Mouse (Mus musculus) embryonic facial prominence, embryonic 10.5 days (tissue): ENCODE measurements at regions not wholly inside any gene's neighbourhood (a gene's known extent, or its start where the extent isn't known, plus 50 kb on each side); places are given as distances from the start of the nearest gene placed in this dataset.

Experiments used
- DNase-seq: peaks from one replicate; pipeline ENCODE4 v3.0.0-alpha.2; 2017; ENCODE audit warnings: low spot score
- H3K27ac ChIP-seq: fragments of 300-500 bp; sonication (generic); replicated peaks from 2 replicates; pipeline ENCODE4 v1.5.1; 2016; ENCODE audit warnings: mild to moderate bottlenecking
- H3K27me3 ChIP-seq: fragments of 300-500 bp; sonication (generic); replicated peaks from 2 replicates; pipeline ENCODE4 v1.6.1; 2016; ENCODE audit warnings: low read depth, mild to moderate bottlenecking; ENCODE audit not compliant: poor library complexity, severe bottlenecking
- H3K36me3 ChIP-seq: fragments of 300-500 bp; sonication (generic); replicated peaks from 2 replicates; pipeline ENCODE4 v1.6.1; 2016; ENCODE audit warnings: mild to moderate bottlenecking, moderate library complexity
- H3K4me1 ChIP-seq: fragments of 300-500 bp; sonication (generic); 2 replicates; pipeline ENCODE4 v1.6.1; 2016
- H3K4me3 ChIP-seq: fragments of 300-500 bp; sonication (generic); 2 replicates; pipeline ENCODE4 v1.5.1; 2016; ENCODE audit warnings: mild to moderate bottlenecking, moderate library complexity
- H3K9me3 ChIP-seq: fragments of 300-500 bp; sonication (generic); 2 replicates; pipeline ENCODE4 v1.6.1; 2016; ENCODE audit warnings: mild to moderate bottlenecking
- WGBS: fragments of 180-500 bp; shearing (Covaris S2); methylation state at CpG from one replicate; pipeline ENCODE4 v1.1.7; 2016; 5-methylcytosine and 5-hydroxymethylcytosine counted together

- no peaks in the 10 kb centered on the region for H3K36me3 ChIP-seq
- no peak overlapping the region for H3K4me3 ChIP-seq
- no peak for DNase-seq
- H3K27ac ChIP-seq: no peak overlapping the region
- WGBS: 63% methylated on average over 3 of the region's 3 CpGs
- H3K27me3 ChIP-seq: no peaks in the 10 kb centered on the region
- no peaks in the 10 kb centered on the region for H3K9me3 ChIP-seq
- H3K4me1 ChIP-seq: peaks cover 30% of the 10 kb centered on the region
Measured at GRCm38 (mm10) chr10:111795756-111796155, 176.7 kb upstream of the Krr1 start.

GRCm38 (mm10) chr10:111798851-111799281 lies 173.6 kb upstream of the Krr1 start:
- H3K27ac ChIP-seq: peak overlapping the region; percentile 59
- 70% methylated on average over 7 of the region's 7 CpGs for WGBS
- no peak overlapping the region for H3K4me3 ChIP-seq
- no peaks in the 10 kb centered on the region for H3K36me3 ChIP-seq
- no peaks in the 10 kb centered on the region for H3K9me3 ChIP-seq
- DNase-seq: no peak
- H3K4me1 ChIP-seq: peaks cover 60% of the 10 kb centered on the region
- H3K27me3 ChIP-seq: no peaks in the 10 kb centered on the region

DNA sequence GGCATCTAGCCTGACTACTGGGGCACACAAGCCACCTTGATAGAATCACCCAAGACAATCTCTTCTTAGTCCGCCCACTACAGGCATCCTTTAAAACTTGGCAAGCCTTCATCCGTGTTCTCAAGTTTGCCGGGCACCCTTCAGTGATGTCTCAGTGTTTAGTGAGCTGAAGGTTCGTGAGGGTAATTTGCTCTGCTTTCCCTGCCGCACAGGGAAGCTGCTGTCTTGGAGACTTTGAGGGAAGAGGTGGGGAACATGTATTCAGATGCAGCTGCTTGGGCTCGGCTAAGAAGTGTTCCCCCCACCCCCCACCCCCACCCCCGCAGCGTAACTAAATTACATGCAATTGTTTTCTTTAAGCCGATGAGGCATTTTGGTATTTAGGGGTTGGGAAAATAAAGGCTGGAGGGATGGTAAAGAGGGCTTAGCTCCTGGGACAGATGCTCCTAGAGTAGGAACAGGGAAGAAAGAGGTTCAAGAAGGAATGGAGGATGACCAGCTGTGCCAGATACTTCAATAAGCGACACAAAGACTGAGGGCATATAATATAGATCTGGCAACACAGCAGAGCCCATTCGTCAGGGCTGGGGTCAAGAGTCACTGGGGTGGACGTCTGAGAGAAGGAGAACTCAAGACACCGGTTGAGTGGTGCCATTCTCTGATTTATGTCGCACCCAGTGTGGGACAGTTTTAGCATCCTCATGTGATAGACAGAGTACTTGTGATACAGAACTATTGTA lies 172.4 kb upstream of the Krr1 start:
- Histone ChIP-seq H3K9me3 (no peaks in the 10 kb centered on the region), H3K27me3 (no peaks in the 10 kb centered on the region), H3K4me1 (peaks cover 62% of the 10 kb centered on the region), H3K27ac (peak overlapping the region; percentile 36; the same call in 1 of the 2 replicates), H3K36me3 (no peaks in the 10 kb centered on the region), H3K4me3 (no peak overlapping the region)
- WGBS: 31% methylated on average over 14 of the region's 14 CpGs
- DNase-seq: no peak

GRCm38 (mm10) chr10:111800590-111800935 lies 171.9 kb upstream of the Krr1 start:
- Histone ChIP-seq H3K4me1 (peaks cover 61% of the 10 kb centered on the region), H3K4me3 (no peak overlapping the region), H3K27ac (no peak overlapping the region), H3K9me3 (no peaks in the 10 kb centered on the region), H3K27me3 (no peaks in the 10 kb centered on the region), H3K36me3 (no peaks in the 10 kb centered on the region)
- DNase-seq: no peak
- WGBS: 76% methylated on average over 3 of the region's 3 CpGs

DNA sequence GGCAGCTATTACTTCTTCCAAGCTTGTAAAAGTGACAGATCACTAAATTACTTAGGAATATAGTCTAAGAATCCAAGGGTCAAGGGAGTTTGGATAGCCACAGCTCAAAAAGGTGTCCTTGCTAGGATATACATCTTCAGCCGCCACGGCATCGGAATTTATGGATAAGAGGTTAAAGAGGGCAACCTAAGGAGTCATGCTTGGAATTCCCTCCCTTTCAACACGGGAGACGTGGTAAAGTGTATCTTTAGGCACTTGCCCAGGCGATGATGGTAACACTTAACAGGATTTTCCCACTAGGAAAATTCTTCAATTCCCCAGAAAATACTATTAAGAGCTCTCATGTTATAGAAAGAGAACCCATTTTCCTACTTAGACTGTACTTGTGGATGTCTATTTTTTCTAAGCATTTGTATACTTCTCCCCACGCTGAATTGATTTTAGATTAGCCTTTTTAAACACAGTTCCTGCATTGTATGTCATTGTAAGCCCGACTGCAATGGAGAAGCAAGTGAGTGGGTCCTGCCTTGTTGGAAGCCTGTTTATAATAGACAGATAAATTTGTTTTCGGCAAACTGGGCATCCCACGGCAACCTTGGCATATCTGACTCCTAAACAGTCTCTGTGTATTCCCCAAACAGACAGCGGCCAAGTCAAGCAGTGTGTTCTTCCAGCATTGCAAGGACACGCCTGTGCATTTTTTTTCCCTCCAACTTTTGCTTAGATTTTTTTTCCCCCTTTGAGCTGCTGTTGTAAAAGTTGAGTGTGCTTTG lies 171.3 kb upstream of the Krr1 start:
- 46% methylated on average over 12 of the region's 12 CpGs for WGBS
- peaks cover 58% of the 10 kb centered on the region for H3K4me1 ChIP-seq
- H3K27me3 ChIP-seq: no peaks in the 10 kb centered on the region
- peak overlapping the region; percentile 40 for H3K27ac ChIP-seq
- no peak for DNase-seq
- no peaks in the 10 kb centered on the region for H3K36me3 ChIP-seq
- no peaks in the 10 kb centered on the region for H3K9me3 ChIP-seq
- 0 out of 2 replicates have a peak overlapping the region, but pooled peaks have one; percentile 5 for H3K4me3 ChIP-seq

GRCm38 (mm10) chr10:111801794-111802359 lies 170.6 kb upstream of the Krr1 start:
- Histone ChIP-seq H3K27ac (peak overlapping the region; percentile 40), H3K9me3 (no peaks in the 10 kb centered on the region), H3K36me3 (no peaks in the 10 kb centered on the region), H3K27me3 (no peaks in the 10 kb centered on the region), H3K4me3 (no peak overlapping the region), H3K4me1 (peaks cover 62% of the 10 kb centered on the region)
- WGBS: 31% methylated on average over 12 of the region's 12 CpGs
- peak; percentile 74 for DNase-seq

GRCm38 (mm10) chr10:111806333-111806732 lies 166.1 kb upstream of the Krr1 start:
- Histone ChIP-seq H3K27ac (no peak overlapping the region), H3K4me1 (peaks cover 37% of the 10 kb centered on the region), H3K9me3 (no peaks in the 10 kb centered on the region), H3K4me3 (no peak overlapping the region), H3K27me3 (no peaks in the 10 kb centered on the region), H3K36me3 (no peaks in the 10 kb centered on the region)
- 74% methylated on average over 3 of the region's 3 CpGs for WGBS
- no peak for DNase-seq

- DNase-seq: no peak
- 27% methylated on average over 5 of the region's 5 CpGs for WGBS
- no peaks in the 10 kb centered on the region for H3K9me3 ChIP-seq
- H3K27me3 ChIP-seq: no peaks in the 10 kb centered on the region
- no peaks in the 10 kb centered on the region for H3K36me3 ChIP-seq
- peaks cover 31% of the 10 kb centered on the region for H3K4me1 ChIP-seq
- H3K4me3 ChIP-seq: no peak overlapping the region
- H3K27ac ChIP-seq: 0 out of 2 replicates have a peak overlapping the region, but pooled peaks have one; percentile 44
Measured at GRCm38 (mm10) chr10:111806916-111807315, 165.5 kb upstream of the Krr1 start.

DNA sequence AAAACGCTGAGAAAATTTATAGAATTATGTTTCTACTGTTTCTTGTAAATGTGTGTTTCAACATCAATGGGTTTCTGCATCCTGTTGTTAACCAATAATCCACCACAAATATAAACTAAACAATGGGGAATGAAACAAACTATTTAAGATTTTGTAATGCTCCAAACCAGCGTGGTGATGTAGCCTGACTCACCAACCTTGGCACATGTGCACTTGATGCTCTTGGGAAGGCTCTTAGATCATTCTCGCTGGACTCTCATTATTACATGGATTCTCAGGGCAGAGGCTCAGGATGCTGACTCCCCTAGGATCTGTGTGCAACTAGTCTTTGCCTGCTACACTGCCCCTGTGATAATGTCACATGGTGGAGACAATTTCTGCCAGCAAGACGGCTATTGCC lies 158.7 kb upstream of the Krr1 start:
- Histone ChIP-seq H3K4me3 (no peak overlapping the region), H3K9me3 (no peaks in the 10 kb centered on the region), H3K36me3 (no peaks in the 10 kb centered on the region), H3K27ac (peak overlapping the region; percentile 40; the same call in 1 of the 2 replicates), H3K27me3 (no peaks in the 10 kb centered on the region), H3K4me1 (peaks cover 34% of the 10 kb centered on the region)
- DNase-seq: no peak
- WGBS: 90% methylated on average over 4 of the region's 4 CpGs

GRCm38 (mm10) chr10:111814648-111815047 lies 157.8 kb upstream of the Krr1 start:
- no peaks in the 10 kb centered on the region for H3K27me3 ChIP-seq
- no peaks in the 10 kb centered on the region for H3K36me3 ChIP-seq
- peaks cover 43% of the 10 kb centered on the region for H3K4me1 ChIP-seq
- WGBS: 38% methylated on average over 5 of the region's 5 CpGs
- peak overlapping the region; percentile 40; the same call in 1 of the 2 replicates for H3K27ac ChIP-seq
- DNase-seq: peak; percentile 71
- no peak overlapping the region for H3K4me3 ChIP-seq
- no peaks in the 10 kb centered on the region for H3K9me3 ChIP-seq

DNA sequence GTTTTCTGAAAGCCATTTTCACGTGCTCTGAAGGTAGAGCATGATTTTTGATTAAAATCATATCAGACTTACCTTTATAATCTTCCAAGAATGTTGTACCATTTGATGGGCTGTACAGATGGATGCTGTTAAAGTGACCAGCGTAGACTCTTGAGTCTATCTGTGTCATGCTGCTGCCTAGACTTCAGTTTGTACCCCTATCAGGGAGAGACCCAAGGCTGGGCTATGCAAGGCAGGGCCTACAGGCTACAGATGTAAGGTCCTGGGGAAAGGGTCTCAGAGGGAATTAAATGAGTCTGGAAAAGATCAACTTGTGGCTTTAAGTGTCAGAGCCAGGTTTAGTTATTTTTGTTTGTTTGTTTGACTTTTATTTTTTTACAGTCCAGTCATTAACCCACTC lies 157.3 kb upstream of the Krr1 start:
- DNase-seq: no peak
- H3K27me3 ChIP-seq: no peaks in the 10 kb centered on the region
- no peaks in the 10 kb centered on the region for H3K36me3 ChIP-seq
- peaks cover 43% of the 10 kb centered on the region for H3K4me1 ChIP-seq
- H3K9me3 ChIP-seq: no peaks in the 10 kb centered on the region
- no peak overlapping the region for H3K4me3 ChIP-seq
- WGBS: 58% methylated on average over 2 of the region's 2 CpGs
- H3K27ac ChIP-seq: peak overlapping the region; percentile 55; the same call in 1 of the 2 replicates

DNA sequence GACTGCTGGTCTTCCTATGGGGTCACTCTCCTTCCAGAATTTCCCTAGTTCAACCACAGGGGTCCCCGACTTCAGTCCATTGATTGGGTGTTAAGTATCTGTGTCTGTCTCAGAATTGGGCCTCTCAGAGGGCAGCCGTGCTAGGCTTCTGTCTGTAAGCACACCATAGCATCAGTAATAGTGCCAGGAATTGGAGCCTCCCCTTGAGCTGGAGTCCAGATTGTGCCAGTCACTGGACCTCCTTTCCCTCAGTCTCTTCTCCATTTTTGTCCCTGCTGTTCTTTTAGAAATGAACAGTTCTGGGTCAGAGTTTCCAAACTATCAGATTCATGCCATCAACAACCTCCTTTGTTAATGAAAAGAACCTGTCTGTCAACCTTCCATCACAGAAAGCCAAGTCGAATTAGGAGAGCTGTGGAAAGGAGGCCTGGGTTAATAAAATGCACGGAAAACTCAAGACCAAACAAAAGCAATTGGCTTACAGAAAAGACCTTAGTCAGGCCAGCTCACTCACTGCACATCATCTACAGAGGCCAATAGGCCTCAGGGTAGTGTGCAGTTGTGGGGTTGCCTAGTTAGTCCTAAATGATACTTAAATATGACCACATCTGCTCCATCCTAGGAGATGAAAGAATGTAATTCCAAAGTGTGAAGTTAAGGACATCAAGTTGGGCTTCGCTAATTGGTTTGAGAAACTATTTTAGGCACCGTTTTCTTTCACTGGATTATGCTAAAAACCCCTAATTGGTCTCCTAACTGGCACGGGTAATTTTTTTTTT lies 156.5 kb upstream of the Krr1 start:
- 62% methylated on average over 7 of the region's 7 CpGs for WGBS
- Histone ChIP-seq H3K27ac (peak overlapping the region; percentile 55; the same call in 1 of the 2 replicates), H3K4me1 (peaks cover 43% of the 10 kb centered on the region), H3K27me3 (no peaks in the 10 kb centered on the region), H3K4me3 (no peak overlapping the region), H3K36me3 (no peaks in the 10 kb centered on the region), H3K9me3 (no peaks in the 10 kb centered on the region)
- no peak for DNase-seq
